Comparison of ENCODE assay signal across 8 mouse cellular contexts in genomic region chr4:156255078-156255839, GRCm38 (mm10). TPM values are rescaled to one million over a fixed set of nuclear protein-coding genes. Genes with fewer than 3 reads are reported as not detected.
DNase-seq lines count a peak whose midpoint lies in the region; ATAC-seq and TF ChIP-seq lines count a peak whose summit lies in the region.

Samd11 (minus strand) TSS chr4:156255657.

- no peak within 1 kb of the TSS for H3K27ac ChIP-seq in lung, embryonic 16.5 days (ENCODE audit: low read length)
- no peak within 1 kb of the TSS for H3K27ac ChIP-seq in forebrain, embryonic 11.5 days (ENCODE audit: low read depth, low read length)
- H3K27ac ChIP-seq in liver, embryonic 11.5 days (ENCODE audit: low read depth, low read length) = peak within 1 kb of the TSS; percentile 30; the same call in 1 of the 2 replicates

- peaks cover 17% of the 10 kb centered on the region for H3K27me3 ChIP-seq in lung, embryonic 16.5 days (ENCODE audit: control insufficient read depth, insufficient read depth, low read depth, low read length)
- H3K27me3 ChIP-seq in forebrain, embryonic 11.5 days (ENCODE audit: control insufficient read depth, insufficient read depth, low read length) = peaks cover 24% of the 10 kb centered on the region
- peaks cover 19% of the 10 kb centered on the region for H3K27me3 ChIP-seq in liver, embryonic 11.5 days (replicated peaks; ENCODE audit: control insufficient read depth, insufficient read depth, low read length)

- H3K36me3 ChIP-seq in lung, embryonic 16.5 days (ENCODE audit: control insufficient read depth, insufficient read depth, low read length) = no peaks in the 10 kb centered on the region
- H3K36me3 ChIP-seq in forebrain, embryonic 11.5 days (ENCODE audit: control insufficient read depth, insufficient read depth, low read length) = no peaks in the 10 kb centered on the region
- H3K36me3 ChIP-seq in liver, embryonic 11.5 days (ENCODE audit: control insufficient read depth, insufficient read depth, low read length) = no peaks in the 10 kb centered on the region

- WGBS in lung, embryonic 16.5 days = 6% methylated on average over 26 of the region's 26 CpGs
- WGBS in lung, adult 2 months = 12% methylated on average over 26 of the region's 26 CpGs
- WGBS in forebrain, embryonic 11.5 days = 2% methylated on average over 26 of the region's 26 CpGs
- whole genome bisulfite sequencing in liver, embryonic 11.5 days = 5% methylated on average over 26 of the region's 26 CpGs

- no peaks in the 10 kb centered on the region for H3K9me3 ChIP-seq in lung, embryonic 16.5 days (ENCODE audit: control insufficient read depth, low read length)
- H3K9me3 ChIP-seq in forebrain, embryonic 11.5 days (ENCODE audit: control insufficient read depth, low read length) = no peaks in the 10 kb centered on the region
- no peaks in the 10 kb centered on the region for H3K9me3 ChIP-seq in liver, embryonic 11.5 days (ENCODE audit: control insufficient read depth, low read length)

- TF ChIP-seq CTCF in lung, adult 2 months (IDR thresholded peaks at IDR 0.05; ENCODE audit: insufficient read depth, low read length) = no peak

- H3K4me2 ChIP-seq in lung, embryonic 16.5 days (ENCODE audit: low read depth, low read length) = peak within 1 kb of the TSS; percentile 49
- H3K4me2 ChIP-seq in forebrain, embryonic 11.5 days (ENCODE audit: low read depth, low read length, severe bottlenecking) = peak within 1 kb of the TSS; percentile 28
- peak within 1 kb of the TSS; percentile 54 for H3K4me2 ChIP-seq in liver, embryonic 11.5 days

- no peak for DNase-seq in lung, adult 2 months
- DNase-seq in forebrain, embryonic 11.5 days (ENCODE audit: low spot score) = no peak
- DNase-seq in liver, embryonic 11.5 days (ENCODE audit: low spot score) = no peak
- peak; percentile 45 for DNase-seq in retina, embryonic 14.5 days (ENCODE audit: low spot score)
- DNase-seq in urinary bladder, postnatal 25 days (ENCODE audit: low spot score) = no peak
- DNase-seq in kidney, postnatal 4 days = no peak
- no peak for DNase-seq in lung, postnatal 4 days

- peak within 1 kb of the TSS; percentile 32 for H3K4me3 ChIP-seq in lung, embryonic 16.5 days (ENCODE audit: low read length)
- H3K4me3 ChIP-seq in lung, adult 2 months (replicated peaks; ENCODE audit: extremely low read depth, low read depth, low read length) = no peak within 1 kb of the TSS
- peak within 1 kb of the TSS; percentile 9 for H3K4me3 ChIP-seq in forebrain, embryonic 11.5 days (ENCODE audit: low read depth, low read length)
- H3K4me3 ChIP-seq in liver, embryonic 11.5 days (ENCODE audit: low read depth, low read length) = peak within 1 kb of the TSS; percentile 35

- no peak within 1 kb of the TSS for H3K9ac ChIP-seq in lung, embryonic 16.5 days (ENCODE audit: low read length)
- H3K9ac ChIP-seq in forebrain, embryonic 11.5 days (ENCODE audit: low read length) = no peak within 1 kb of the TSS
- peak within 1 kb of the TSS; percentile 67 for H3K9ac ChIP-seq in liver, embryonic 11.5 days (ENCODE audit: low read depth, low read length)

- no peak for TF ChIP-seq POLR2A in lung, adult 2 months (IDR thresholded peaks at IDR 0.05; ENCODE audit: borderline replicate concordance, extremely low read depth, low read depth, low read length)

- H3K4me1 ChIP-seq in lung, embryonic 16.5 days (replicated peaks; ENCODE audit: control insufficient read depth, insufficient read depth, low read length) = peaks cover 4% of the 10 kb centered on the region
- peaks cover 7% of the 10 kb centered on the region for H3K4me1 ChIP-seq in lung, adult 2 months (ENCODE audit: control insufficient read depth, insufficient read depth, low read length)
- H3K4me1 ChIP-seq in forebrain, embryonic 11.5 days (replicated peaks; ENCODE audit: control insufficient read depth, insufficient read depth, low read length) = peaks cover 4% of the 10 kb centered on the region; the same call in 1 of the 2 replicates
- H3K4me1 ChIP-seq in liver, embryonic 11.5 days (replicated peaks; ENCODE audit: control insufficient read depth, insufficient read depth, low read length) = peaks cover 25% of the 10 kb centered on the region

- ATAC-seq in lung, embryonic 16.5 days (ENCODE audit: low read depth) = no peak
- peak; percentile 21; the same call in 1 of the 2 replicates for ATAC-seq in forebrain, embryonic 11.5 days (replicated peaks; ENCODE audit: low FRiP score)
- ATAC-seq in liver, embryonic 11.5 days (replicated peaks; ENCODE audit: low FRiP score) = 0 out of 2 replicates have a peak, but pooled peaks have one; percentile 13

RNA-seq across cellular contexts. Expression of gene Samd11, which starts in this region (rescaled TPM):
- polyA plus RNA-seq in lung, embryonic 16.5 days (2015; fragmentation: Nextera tagmentation; extraction: Ambion mirVana) = 0.29 and 0.72 TPM in 2 replicates
- 0.22 and 2.9 TPM in 2 replicates for polyA plus RNA-seq in lung, adult 2 months (2012; rRNA removed)
- 1.4 and 2.0 TPM in 2 replicates for polyA plus RNA-seq in forebrain, embryonic 11.5 days (2014; fragmentation: Nextera tagmentation; extraction: Ambion mirVana)
- 8.9 and 9.7 TPM in 2 replicates for polyA plus RNA-seq in liver, embryonic 11.5 days (2014; fragmentation: Nextera tagmentation; extraction: Ambion mirVana)
